8 mouse cellular contexts compared by ENCODE assay signal in genomic region chr1:36546888-36547471, GRCm38 (mm10). TPM values are rescaled to one million over a fixed set of nuclear protein-coding genes. Genes with fewer than 3 reads are reported as not detected.
A peak's percentile ranks its signal among the peaks of the same experiment; 100 is the strongest.
DNase-seq lines count a peak whose midpoint lies in the region; ATAC-seq and TF ChIP-seq lines count a peak whose summit lies in the region.

Gene Ankrd39 (minus strand): TSS chr1:36547445.

- H3K4me2 ChIP-seq in heart, embryonic 12.5 days = peak within 1 kb of the TSS; percentile 79
- H3K4me2 ChIP-seq in kidney, postnatal 0 days (ENCODE audit: low read length) = peak within 1 kb of the TSS; percentile 58
- peak within 1 kb of the TSS; percentile 71 for H3K4me2 ChIP-seq in liver, embryonic 11.5 days
- H3K4me2 ChIP-seq in stomach, embryonic 14.5 days (replicated peaks; ENCODE audit: low read depth, low read length) = peak within 1 kb of the TSS; percentile 80

- peaks cover 45% of the 10 kb centered on the region for H3K4me1 ChIP-seq in heart, embryonic 12.5 days (replicated peaks)
- H3K4me1 ChIP-seq in kidney, postnatal 0 days (replicated peaks; ENCODE audit: insufficient read depth, low read length) = peaks cover 11% of the 10 kb centered on the region
- H3K4me1 ChIP-seq in liver, embryonic 11.5 days (replicated peaks; ENCODE audit: control insufficient read depth, insufficient read depth, low read length) = peaks cover 17% of the 10 kb centered on the region
- peaks cover 33% of the 10 kb centered on the region; the same call in 1 of the 2 replicates for H3K4me1 ChIP-seq in stomach, embryonic 14.5 days (ENCODE audit: control insufficient read depth, insufficient read depth, low read length)

- under 1% methylated on average over 43 of the region's 43 CpGs for WGBS in heart, embryonic 12.5 days
- WGBS in kidney, postnatal 0 days = under 1% methylated on average over 43 of the region's 43 CpGs
- under 1% methylated on average over 43 of the region's 43 CpGs for WGBS in liver, embryonic 11.5 days
- WGBS in stomach, embryonic 14.5 days = under 1% methylated on average over 43 of the region's 43 CpGs

- peak; percentile 99 for ATAC-seq in erythroid progenitor cell, adult 5-6 weeks (replicated peaks; ENCODE audit: low FRiP score, poor library complexity, severe bottlenecking)
- peak; percentile 97 for ATAC-seq in heart, embryonic 12.5 days (ENCODE audit: insufficient number of reproducible peaks, low FRiP score)
- ATAC-seq in kidney, postnatal 0 days (replicated peaks; ENCODE audit: low FRiP score, low read depth) = peak; percentile 96
- ATAC-seq in liver, embryonic 11.5 days (replicated peaks; ENCODE audit: low FRiP score) = peak; percentile 98
- ATAC-seq in stomach, embryonic 14.5 days (ENCODE audit: insufficient number of reproducible peaks, insufficient read depth, low FRiP score, low read depth) = peak; percentile 97

- no peaks in the 10 kb centered on the region for H3K27me3 ChIP-seq in heart, embryonic 12.5 days (replicated peaks)
- no peaks in the 10 kb centered on the region for H3K27me3 ChIP-seq in kidney, postnatal 0 days (ENCODE audit: insufficient read depth, low read length)
- no peaks in the 10 kb centered on the region; the same call in 1 of the 2 replicates for H3K27me3 ChIP-seq in liver, embryonic 11.5 days (replicated peaks; ENCODE audit: control insufficient read depth, insufficient read depth, low read length)
- H3K27me3 ChIP-seq in stomach, embryonic 14.5 days (ENCODE audit: control insufficient read depth, insufficient read depth, low read length) = no peaks in the 10 kb centered on the region

- H3K36me3 ChIP-seq in heart, embryonic 12.5 days = peaks cover 42% of the 10 kb centered on the region
- peaks cover 34% of the 10 kb centered on the region for H3K36me3 ChIP-seq in kidney, postnatal 0 days (ENCODE audit: insufficient read depth, low read length)
- H3K36me3 ChIP-seq in liver, embryonic 11.5 days (ENCODE audit: control insufficient read depth, insufficient read depth, low read length) = peaks cover 14% of the 10 kb centered on the region; the same call in 1 of the 2 replicates
- H3K36me3 ChIP-seq in stomach, embryonic 14.5 days (ENCODE audit: control insufficient read depth, insufficient read depth, low read length) = peaks cover 35% of the 10 kb centered on the region

- no peaks in the 10 kb centered on the region for H3K9me3 ChIP-seq in heart, embryonic 12.5 days (replicated peaks)
- H3K9me3 ChIP-seq in kidney, postnatal 0 days (replicated peaks; ENCODE audit: low read length) = no peaks in the 10 kb centered on the region
- H3K9me3 ChIP-seq in liver, embryonic 11.5 days (ENCODE audit: control insufficient read depth, low read length) = no peaks in the 10 kb centered on the region
- H3K9me3 ChIP-seq in stomach, embryonic 14.5 days (ENCODE audit: control insufficient read depth, low read depth, low read length) = no peaks in the 10 kb centered on the region

- peak within 1 kb of the TSS; percentile 73 for H3K4me3 ChIP-seq in heart, embryonic 12.5 days
- H3K4me3 ChIP-seq in kidney, postnatal 0 days (replicated peaks; ENCODE audit: low read depth, low read length) = peak within 1 kb of the TSS; percentile 56
- H3K4me3 ChIP-seq in liver, embryonic 11.5 days (ENCODE audit: low read depth, low read length) = peak within 1 kb of the TSS; percentile 76
- H3K4me3 ChIP-seq in stomach, embryonic 14.5 days (ENCODE audit: low read depth, low read length) = peak within 1 kb of the TSS; percentile 62

- peak within 1 kb of the TSS; percentile 50; the same call in 1 of the 2 replicates for H3K27ac ChIP-seq in heart, embryonic 12.5 days (ENCODE audit: poor library complexity, severe bottlenecking)
- H3K27ac ChIP-seq in kidney, postnatal 0 days = peak within 1 kb of the TSS; percentile 43; the same call in 1 of the 2 replicates
- no peak within 1 kb of the TSS; the same call in 1 of the 2 replicates for H3K27ac ChIP-seq in liver, embryonic 11.5 days (ENCODE audit: low read depth, low read length)
- H3K27ac ChIP-seq in stomach, embryonic 14.5 days (ENCODE audit: low read length) = peak within 1 kb of the TSS; percentile 79; the same call in 1 of the 2 replicates

- peak; percentile 95 for DNase-seq in CD4-positive helper T cell, adult 2 months (ENCODE audit: low read depth, low spot score)
- DNase-seq in brain, embryonic 18.5 days (ENCODE audit: low read depth, low spot score) = peak; percentile 96
- DNase-seq in kidney, postnatal 0 days (ENCODE audit: low spot score) = peak; percentile 100
- peak; percentile 91 for DNase-seq in liver, embryonic 11.5 days (ENCODE audit: low spot score)
- DNase-seq in naive thymus-derived CD4-positive, alpha-beta T cell, adult 2 months (ENCODE audit: low read depth) = peak; percentile 96

- TF ChIP-seq CTCF in kidney, postnatal 0 days (IDR thresholded peaks at IDR 0.05; ENCODE audit: low read depth) = peak; percentile 100

- peak within 1 kb of the TSS; percentile 78 for H3K9ac ChIP-seq in heart, embryonic 12.5 days
- H3K9ac ChIP-seq in kidney, postnatal 0 days (ENCODE audit: low read depth, low read length) = peak within 1 kb of the TSS; percentile 57
- H3K9ac ChIP-seq in liver, embryonic 11.5 days (ENCODE audit: low read depth, low read length) = peak within 1 kb of the TSS; percentile 75
- H3K9ac ChIP-seq in stomach, embryonic 14.5 days (replicated peaks; ENCODE audit: low read depth, low read length) = peak within 1 kb of the TSS; percentile 43; the same call in 1 of the 2 replicates

RNA-seq across cellular contexts. Expression of gene Ankrd39, which starts in this region (rescaled TPM):
- total RNA-seq in erythroid progenitor cell, adult 5-6 weeks (2015; ENCODE audit: low replicate concordance) = not detected in 2 replicates
- 1.4 and 1.8 TPM in 2 replicates for total RNA-seq in erythroid progenitor cell, adult 5-6 weeks (2017; ENCODE audit: low replicate concordance)
- 23.1 and 24.4 TPM in 2 replicates for polyA plus RNA-seq in heart, embryonic 12.5 days (2016; fragmentation: Nextera tagmentation; extraction: Ambion mirVana)
- 22.0 and 24.6 TPM in 2 replicates for polyA plus RNA-seq in kidney, postnatal 0 days (2015; fragmentation: Nextera tagmentation; extraction: Ambion mirVana)
- 18.2 and 22.1 TPM in 2 replicates for polyA plus RNA-seq in liver, embryonic 11.5 days (2014; fragmentation: Nextera tagmentation; extraction: Ambion mirVana)
- 26.2 and 30.4 TPM in 2 replicates for polyA plus RNA-seq in stomach, embryonic 14.5 days (2014; fragmentation: Nextera tagmentation; extraction: Ambion mirVana)
